Mouse (Mus musculus) forebrain, embryonic 15.5 days (tissue): ENCODE results near the gene Cdh1. TPM values are rescaled to one million over a fixed set of nuclear protein-coding genes. Genes with fewer than 3 reads are reported as not detected.

Experiments used
- ATAC-seq: fragments of 200-750 bp; cut with Nextera tagmentation; replicated peaks from 2 replicates; pipeline ENCODE4 v1.8.0; 2017; ENCODE audit warnings: mild to moderate bottlenecking, moderate TSS enrichment, moderate library complexity
- H3K27ac ChIP-seq: fragments of 300-500 bp; sonication (generic); replicated peaks from 2 replicates; pipeline ENCODE4 v1.5.1; 2015; ENCODE audit warnings: mild to moderate bottlenecking, inconsistent platforms
- H3K27me3 ChIP-seq: fragments of 300-500 bp; sonication (generic); 2 replicates; pipeline ENCODE4 v1.6.1; 2015; ENCODE audit warnings: inconsistent platforms
- H3K36me3 ChIP-seq: fragments of 300-500 bp; sonication (generic); 2 replicates; pipeline ENCODE4 v1.6.1; 2015; ENCODE audit warnings: mild to moderate bottlenecking, inconsistent platforms
- H3K4me1 ChIP-seq: fragments of 300-500 bp; sonication (generic); 2 replicates; pipeline ENCODE4 v1.6.1; 2015; ENCODE audit warnings: inconsistent platforms
- H3K4me2 ChIP-seq: fragments of 300-500 bp; sonication (generic); replicated peaks from 2 replicates; pipeline ENCODE4 v1.6.1; 2015; ENCODE audit warnings: mild to moderate bottlenecking, inconsistent platforms
- H3K4me3 ChIP-seq: fragments of 300-500 bp; sonication (generic); 2 replicates; pipeline ENCODE4 v1.5.1; 2015; ENCODE audit warnings: mild to moderate bottlenecking, inconsistent platforms
- H3K9ac ChIP-seq: fragments of 300-500 bp; sonication (generic); replicated peaks from 2 replicates; pipeline ENCODE4 v1.6.1; 2015; ENCODE audit warnings: mild to moderate bottlenecking, inconsistent platforms
- H3K9me3 ChIP-seq: fragments of 300-500 bp; sonication (generic); 2 replicates; pipeline ENCODE4 v1.6.1; 2016; ENCODE audit warnings: inconsistent platforms
- WGBS: fragments of 180-500 bp; shearing (Covaris S2); methylation state at CpG from one replicate; pipeline ENCODE4 v1.1.7; 2015; ENCODE audit warnings: mixed read lengths; 5-methylcytosine and 5-hydroxymethylcytosine counted together
- polyA plus RNA-seq: library from polyadenylated mRNA; unstranded; fragments of >200 nt; fragmentation: Nextera tagmentation; extraction: Ambion mirVana; gene quantifications from 2 replicates; pipeline ENCODE4 v1.2.1, GENCODE M21; 2015

Cdh1 gene
- polyA plus RNA-seq, 1 experiment from 2014 or later: 1.2 TPM

DNA sequence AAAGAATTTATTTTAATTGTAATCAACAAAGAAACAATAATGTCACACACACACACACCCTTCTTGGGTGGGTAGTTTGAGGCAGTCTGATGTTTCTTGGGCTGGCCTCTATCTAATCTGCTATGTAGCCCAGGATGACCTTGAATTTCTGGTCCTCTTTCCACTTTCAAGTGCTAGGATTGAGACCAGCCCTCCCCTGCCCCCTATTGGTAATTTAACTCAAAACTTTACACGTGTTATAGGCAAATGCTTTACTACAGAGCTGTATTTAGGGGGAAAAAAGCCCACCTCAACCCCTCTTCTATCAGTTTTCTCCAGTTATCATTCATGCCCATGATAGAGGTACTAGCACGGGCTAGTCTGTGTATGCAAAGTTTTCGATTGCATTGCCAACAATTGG lies 41.8 kb downstream of the Cdh1 start:
- no peak overlapping the region for H3K27ac ChIP-seq
- no peak overlapping the region for H3K4me2 ChIP-seq
- WGBS: 41% methylated on average over 3 of the region's 3 CpGs
- ATAC-seq: no peak
- no peaks in the 10 kb centered on the region for H3K9me3 ChIP-seq
- no peaks in the 10 kb centered on the region for H3K27me3 ChIP-seq
- no peak overlapping the region for H3K4me3 ChIP-seq
- no peaks in the 10 kb centered on the region for H3K36me3 ChIP-seq
- H3K9ac ChIP-seq: no peak overlapping the region
- H3K4me1 ChIP-seq: no peaks in the 10 kb centered on the region

DNA sequence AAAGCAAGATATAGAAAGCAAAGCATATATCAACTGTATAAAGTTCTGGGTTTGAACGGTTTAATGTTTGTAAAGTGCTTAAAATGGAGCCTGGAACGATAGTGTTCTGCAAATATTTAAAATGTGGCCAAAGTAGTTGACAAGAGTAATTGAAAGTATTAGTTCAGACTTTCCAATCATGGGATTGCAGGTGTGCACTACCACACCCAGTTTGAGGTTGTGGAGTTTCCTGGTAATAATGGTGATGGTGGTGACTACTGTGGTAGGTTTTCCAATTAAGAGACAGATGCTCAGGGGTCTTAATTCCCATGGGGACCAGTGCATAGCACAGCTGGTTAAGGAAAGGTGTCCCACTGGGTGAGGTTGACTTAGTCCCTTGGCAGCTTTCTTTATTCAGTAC lies 43.0 kb downstream of the Cdh1 start:
- Histone ChIP-seq H3K4me2 (no peak overlapping the region), H3K4me3 (no peak overlapping the region), H3K9me3 (no peaks in the 10 kb centered on the region), H3K27ac (no peak overlapping the region), H3K4me1 (no peaks in the 10 kb centered on the region), H3K27me3 (no peaks in the 10 kb centered on the region), H3K9ac (no peak overlapping the region), H3K36me3 (no peaks in the 10 kb centered on the region)
- ATAC-seq: no peak
- 94% methylated on average over 2 of the region's 2 CpGs for WGBS

- 87% methylated on average over 5 of the region's 5 CpGs for WGBS
Measured at GRCm38 (mm10) chr8:106646731-106647130, 43.6 kb downstream of the Cdh1 start.

DNA sequence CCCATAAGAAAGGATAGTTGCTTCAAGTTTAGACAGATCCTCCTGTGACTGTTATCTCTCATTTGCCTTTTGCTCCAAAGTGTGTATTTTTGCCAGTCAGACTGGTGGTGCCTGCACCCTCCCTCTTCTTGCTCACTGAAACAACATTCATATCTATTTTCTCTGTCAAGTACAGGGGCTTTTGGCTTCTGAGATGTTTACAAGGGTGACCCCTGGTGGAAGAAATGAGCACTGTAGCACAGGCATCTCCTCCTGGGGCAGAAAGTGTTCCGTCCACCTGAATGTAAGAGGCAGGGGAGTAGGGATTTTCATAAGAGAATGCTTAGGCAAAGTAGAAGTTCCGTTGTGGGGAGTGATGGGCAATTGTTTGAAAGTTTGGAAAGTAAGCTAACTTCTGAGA lies 44.2 kb downstream of the Cdh1 start:
- 39% methylated on average over 2 of the region's 2 CpGs for WGBS

More at GRCm38 (mm10) chr8:106646731-106647130, 43.6 kb downstream of the Cdh1 start:
- Histone ChIP-seq H3K27ac (no peak overlapping the region), H3K36me3 (no peaks in the 10 kb centered on the region), H3K9me3 (no peaks in the 10 kb centered on the region), H3K4me3 (no peak overlapping the region), H3K4me1 (no peaks in the 10 kb centered on the region), H3K4me2 (no peak overlapping the region), H3K9ac (no peak overlapping the region), H3K27me3 (no peaks in the 10 kb centered on the region)
- no peak for ATAC-seq

GRCm38 (mm10) chr8:106648421-106648820 lies 45.3 kb downstream of the Cdh1 start:
- ATAC-seq: no peak
- Histone ChIP-seq H3K27ac (no peak overlapping the region), H3K4me2 (no peak overlapping the region), H3K4me3 (no peak overlapping the region), H3K27me3 (no peaks in the 10 kb centered on the region), H3K9ac (no peak overlapping the region), H3K36me3 (no peaks in the 10 kb centered on the region), H3K4me1 (no peaks in the 10 kb centered on the region), H3K9me3 (no peaks in the 10 kb centered on the region)
- WGBS: 93% methylated on average over 8 of the region's 8 CpGs

More for the DNA sequence above, 44.2 kb downstream of the Cdh1 start:
- H3K4me2 ChIP-seq: no peak overlapping the region
- H3K9ac ChIP-seq: no peak overlapping the region
- no peak overlapping the region for H3K4me3 ChIP-seq
- no peaks in the 10 kb centered on the region for H3K27me3 ChIP-seq
- no peaks in the 10 kb centered on the region for H3K36me3 ChIP-seq
- no peaks in the 10 kb centered on the region for H3K4me1 ChIP-seq
- H3K27ac ChIP-seq: no peak overlapping the region
- H3K9me3 ChIP-seq: no peaks in the 10 kb centered on the region
- no peak for ATAC-seq

GRCm38 (mm10) chr8:106651994-106652393 lies 48.8 kb downstream of the Cdh1 start:
- Histone ChIP-seq H3K9me3 (no peaks in the 10 kb centered on the region), H3K4me2 (no peak overlapping the region)
- no peak for ATAC-seq

GRCm38 (mm10) chr8:106656046-106656445 lies 52.9 kb downstream of the Cdh1 start:
- Histone ChIP-seq H3K4me2 (no peak overlapping the region), H3K27ac (no peak overlapping the region), H3K4me1 (no peaks in the 10 kb centered on the region), H3K27me3 (no peaks in the 10 kb centered on the region), H3K4me3 (no peak overlapping the region), H3K36me3 (no peaks in the 10 kb centered on the region), H3K9ac (no peak overlapping the region), H3K9me3 (no peaks in the 10 kb centered on the region)
- no peak for ATAC-seq

More at GRCm38 (mm10) chr8:106651994-106652393, 48.8 kb downstream of the Cdh1 start:
- Histone ChIP-seq H3K27ac (no peak overlapping the region), H3K36me3 (no peaks in the 10 kb centered on the region), H3K4me3 (no peak overlapping the region), H3K27me3 (no peaks in the 10 kb centered on the region), H3K9ac (no peak overlapping the region), H3K4me1 (no peaks in the 10 kb centered on the region)
- WGBS: 91% methylated on average over 3 of the region's 3 CpGs

GRCm38 (mm10) chr8:106672786-106673185 lies 69.6 kb downstream of the Cdh1 start:
- Histone ChIP-seq H3K4me2 (no peak overlapping the region), H3K27ac (no peak overlapping the region), H3K4me1 (no peaks in the 10 kb centered on the region), H3K9ac (no peak overlapping the region), H3K4me3 (no peak overlapping the region), H3K36me3 (no peaks in the 10 kb centered on the region), H3K9me3 (no peaks in the 10 kb centered on the region), H3K27me3 (no peaks in the 10 kb centered on the region)
- WGBS: 64% methylated on average over 2 of the region's 2 CpGs
- ATAC-seq: no peak

GRCm38 (mm10) chr8:106674318-106674717 lies 71.2 kb downstream of the Cdh1 start:
- 98% methylated on average over 15 of the region's 15 CpGs for WGBS
- Histone ChIP-seq H3K27ac (no peak overlapping the region), H3K4me3 (no peak overlapping the region), H3K36me3 (no peaks in the 10 kb centered on the region), H3K27me3 (no peaks in the 10 kb centered on the region), H3K4me2 (no peak overlapping the region), H3K9me3 (no peaks in the 10 kb centered on the region), H3K4me1 (no peaks in the 10 kb centered on the region), H3K9ac (no peak overlapping the region)
- no peak for ATAC-seq

DNA sequence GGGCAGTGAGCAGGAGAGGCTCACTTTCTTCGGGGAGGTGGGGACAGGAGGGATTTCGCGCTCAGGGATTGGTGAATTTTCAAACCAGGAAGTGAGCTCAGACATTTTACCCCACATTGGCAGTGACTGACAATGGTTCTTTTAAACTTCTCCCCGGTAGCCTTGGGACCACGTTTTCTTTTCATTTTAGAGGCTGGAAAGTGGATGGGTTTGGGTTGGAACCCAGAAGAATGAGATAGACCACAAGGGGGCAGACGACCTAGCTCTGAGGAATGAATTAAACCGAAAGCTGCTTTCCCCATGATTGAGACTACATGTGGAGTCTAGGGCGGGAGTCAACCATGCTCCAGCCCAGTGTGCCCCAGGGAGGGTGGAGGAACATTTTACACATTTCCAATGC lies 71.7 kb downstream of the Cdh1 start:
- Histone ChIP-seq H3K27ac (no peak overlapping the region), H3K27me3 (no peaks in the 10 kb centered on the region), H3K9me3 (no peaks in the 10 kb centered on the region), H3K4me3 (no peak overlapping the region), H3K4me2 (no peak overlapping the region), H3K9ac (no peak overlapping the region), H3K36me3 (no peaks in the 10 kb centered on the region), H3K4me1 (no peaks in the 10 kb centered on the region)
- WGBS: 74% methylated on average over 8 of the region's 8 CpGs
- ATAC-seq: no peak

GRCm38 (mm10) chr8:106682971-106683668 lies 80.0 kb downstream of the Cdh1 start, which contains the start of gene Tango6:
Tango6 (plus strand) TSS chr8:106683068.
- WGBS: under 1% methylated on average over 50 of the region's 50 CpGs
- ATAC-seq: peak; percentile 93
- Histone ChIP-seq H3K4me2 (peak within 1 kb of the TSS; percentile 61), H3K36me3 (no peaks in the 10 kb centered on the region), H3K9me3 (no peaks in the 10 kb centered on the region), H3K27me3 (no peaks in the 10 kb centered on the region), H3K4me3 (peak within 1 kb of the TSS; percentile 88), H3K9ac (peak within 1 kb of the TSS; percentile 83), H3K27ac (peak within 1 kb of the TSS; percentile 93), H3K4me1 (no peaks in the 10 kb centered on the region)

DNA sequence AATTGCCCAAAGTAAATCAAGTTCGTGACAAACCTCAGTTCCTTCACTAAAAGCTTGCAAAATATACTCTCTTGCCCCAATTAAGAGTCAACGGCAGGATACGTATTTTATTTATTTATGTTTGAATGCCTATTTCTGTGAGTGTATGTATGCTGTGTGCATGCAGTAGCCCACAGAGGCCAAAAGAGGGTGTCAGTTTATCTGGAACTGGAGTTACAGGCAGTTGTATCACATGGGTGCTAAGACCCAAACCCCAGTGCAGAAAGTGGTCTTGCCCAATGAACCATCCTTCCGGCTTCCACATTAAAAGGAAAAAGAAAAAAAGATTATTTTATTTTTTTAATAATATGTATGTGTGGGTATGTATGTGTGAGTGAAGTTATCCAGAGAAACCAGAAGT lies 81.2 kb downstream of the Cdh1 start:
- WGBS: 94% methylated on average over 4 of the region's 4 CpGs
- H3K4me1 ChIP-seq: no peaks in the 10 kb centered on the region
- no peaks in the 10 kb centered on the region for H3K36me3 ChIP-seq
- no peak overlapping the region for H3K4me2 ChIP-seq
- H3K27ac ChIP-seq: no peak overlapping the region
- no peak overlapping the region for H3K9ac ChIP-seq
- ATAC-seq: no peak
- no peaks in the 10 kb centered on the region for H3K27me3 ChIP-seq
- H3K9me3 ChIP-seq: no peaks in the 10 kb centered on the region
- H3K4me3 ChIP-seq: no peak overlapping the region

DNA sequence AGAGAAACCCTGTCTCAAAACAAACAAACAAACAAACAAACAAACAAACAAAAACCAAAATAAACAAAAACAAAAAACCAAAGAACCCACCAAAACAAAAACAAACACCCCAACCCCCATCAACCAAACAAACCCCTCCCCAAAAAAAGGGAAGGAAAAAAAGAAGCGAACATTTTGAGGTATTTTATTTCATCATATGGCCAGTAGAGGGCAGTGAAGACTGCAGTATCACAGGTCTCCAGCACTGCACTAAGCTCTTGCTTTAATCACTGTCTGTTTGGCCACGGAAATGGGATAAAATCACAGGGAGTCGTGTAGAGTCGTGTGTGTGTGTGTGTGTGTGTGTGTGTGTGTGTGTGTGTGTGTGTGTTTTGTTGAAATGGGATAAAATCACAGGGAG lies 84.3 kb downstream of the Cdh1 start:
- Histone ChIP-seq H3K9me3 (no peaks in the 10 kb centered on the region), H3K27ac (no peak overlapping the region), H3K9ac (no peak overlapping the region), H3K4me1 (no peaks in the 10 kb centered on the region), H3K27me3 (no peaks in the 10 kb centered on the region), H3K36me3 (no peaks in the 10 kb centered on the region), H3K4me3 (no peak overlapping the region), H3K4me2 (no peak overlapping the region)
- ATAC-seq: no peak
- WGBS: 3% methylated on average over 4 of the region's 4 CpGs
